ENCODE assay signal across 13 mouse cellular contexts in genomic region chr13:23564482-23564881, GRCm38 (mm10). TPM values are rescaled to one million over a fixed set of nuclear protein-coding genes. Genes with fewer than 3 reads are reported as not detected.
DNase-seq lines count a peak whose midpoint lies in the region; ATAC-seq and TF ChIP-seq lines count a peak whose summit lies in the region.
"Had no signal": no experiment of that assay in that cellular context is flagged by ENCODE, and none has a peak within 500 bp of the region (broad histone marks: within the 10 kb centered on the region; RNA-seq: fewer than 3 reads in every experiment).

No protein-coding gene starts in this region.

- 72% methylated on average over 2 of the region's 2 CpGs for WGBS in kidney, embryonic 16.5 days
- 74% methylated on average over 2 of the region's 2 CpGs for WGBS in liver, embryonic 14.5 days (ENCODE audit: insufficient replicate concordance)

- no peak overlapping the region for H3K9ac ChIP-seq in kidney, embryonic 16.5 days (replicated peaks; ENCODE audit: low read length)
- H3K9ac ChIP-seq in CH12.LX (ENCODE audit: insufficient read depth, low read depth) (0 out of 2 replicates have a peak overlapping the region, but pooled peaks have one; percentile 6), MEL (ENCODE audit: control insufficient read depth, low read depth, low read length, poor library complexity, severe bottlenecking) (no peak overlapping the region)
- no peak overlapping the region; the same call in 1 of the 2 replicates for H3K9ac ChIP-seq in liver, embryonic 14.5 days (replicated peaks)
- H3K9ac ChIP-seq: heart, embryonic 13.5 days; hindbrain, embryonic 15.5 days had no signal

- H3K27ac ChIP-seq in kidney, embryonic 16.5 days (ENCODE audit: low read length), result peak overlapping the region; percentile 100
- H3K27ac ChIP-seq in CH12.LX (ENCODE audit: insufficient read depth, low read depth) (no peak overlapping the region), MEL (ENCODE audit: control insufficient read depth, low read depth, low read length) (peak overlapping the region; percentile 100; the same call in 1 of the 2 replicates)
- H3K27ac ChIP-seq in liver, embryonic 14.5 days, result peak overlapping the region; percentile 92
- no peak overlapping the region for H3K27ac ChIP-seq in gastrocnemius, adult 2 months

- no peaks in the 10 kb centered on the region for H3K9me3 ChIP-seq in kidney, embryonic 16.5 days (ENCODE audit: low read length)
- H3K9me3 ChIP-seq in CH12.LX (replicated peaks; ENCODE audit: low read length), result no peaks in the 10 kb centered on the region
- no peaks in the 10 kb centered on the region for H3K9me3 ChIP-seq in MEL (replicated peaks; ENCODE audit: insufficient read depth, low read length)
- no peaks in the 10 kb centered on the region for H3K9me3 ChIP-seq in liver, embryonic 14.5 days (ENCODE audit: control insufficient read depth, low read length)
- H3K9me3 ChIP-seq: heart, embryonic 13.5 days; hindbrain, embryonic 15.5 days had no signal

- no peak overlapping the region for H3K4me2 ChIP-seq in kidney, embryonic 16.5 days (replicated peaks; ENCODE audit: low read depth, low read length)
- H3K4me2 ChIP-seq in CH12.LX (ENCODE audit: insufficient read depth, low read depth, poor library complexity, severe bottlenecking), result no peak overlapping the region
- no peak overlapping the region for H3K4me2 ChIP-seq in liver, embryonic 14.5 days (ENCODE audit: low read depth)
- H3K4me2 ChIP-seq: heart, embryonic 13.5 days had no signal

- no peaks in the 10 kb centered on the region for H3K27me3 ChIP-seq in kidney, embryonic 16.5 days (ENCODE audit: insufficient read depth, low read length)
- H3K27me3 ChIP-seq in CH12.LX (replicated peaks), result no peaks in the 10 kb centered on the region
- no peaks in the 10 kb centered on the region for H3K27me3 ChIP-seq in MEL (ENCODE audit: control insufficient read depth in 1 of 2, insufficient read depth in 2 of 2, low read length in 2 of 2)
- H3K27me3 ChIP-seq in liver, embryonic 14.5 days (ENCODE audit: control insufficient read depth, insufficient read depth, low read length), result no peaks in the 10 kb centered on the region
- H3K27me3 ChIP-seq: heart, embryonic 13.5 days; hindbrain, embryonic 15.5 days had no signal

- no peak for TF ChIP-seq EP300 in CH12.LX (IDR thresholded peaks at IDR 0.05; ENCODE audit: low read length)
- no peak for TF ChIP-seq EP300 in MEL (IDR thresholded peaks at IDR 0.05; ENCODE audit: low read depth in 1 of 2, low read length in 2 of 2)
- no peak for TF ChIP-seq EP300 in liver, embryonic 14.5 days (IDR thresholded peaks at IDR 0.05; ENCODE audit: low read depth)

- no peaks in the 10 kb centered on the region for H3K36me3 ChIP-seq in kidney, embryonic 16.5 days (ENCODE audit: insufficient read depth, low read length)
- H3K36me3 ChIP-seq in CH12.LX (replicated peaks in 1 of 2; ENCODE audit: control insufficient read depth in 1 of 2, insufficient read depth in 1 of 2, low read length in 1 of 2) (no peaks in the 10 kb centered on the region), MEL (ENCODE audit: control insufficient read depth in 1 of 2, insufficient read depth in 2 of 2, low read length in 2 of 2) (peaks cover 0 to 24% of the 10 kb centered on the region in 2 experiments; a peak in 2 of 4 replicates)
- no peaks in the 10 kb centered on the region for H3K36me3 ChIP-seq in liver, embryonic 14.5 days (replicated peaks; ENCODE audit: control insufficient read depth, insufficient read depth, low read depth)
- H3K36me3 ChIP-seq: heart, embryonic 13.5 days; hindbrain, embryonic 15.5 days had no signal

- DNase-seq in kidney, postnatal 4 days, result no peak
- DNase-seq in CH12.LX (ENCODE audit: extremely low read depth) (no peak), MEL (ENCODE audit: low read depth, low spot score) (no peak)
- DNase-seq in liver, embryonic 14.5 days (ENCODE audit: low read depth in 3 of 3, low spot score in 3 of 3), result no peak
- DNase-seq in thymus, postnatal 0 days (ENCODE audit: low spot score), result no peak
- DNase-seq in gastrocnemius, adult 2 months, result no peak
- DNase-seq: adrenal gland, postnatal 25 days; gastrocnemius, postnatal 14 days; spleen, adult 18-20 months had no signal

- TF ChIP-seq RAD21 in CH12.LX (IDR thresholded peaks at IDR 0.05; ENCODE audit: low read depth, low read length) (no peak), MEL (IDR thresholded peaks at IDR 0.05; ENCODE audit: low read depth, low read length) (no peak)

- TF ChIP-seq CTCF in CH12.LX (conservative IDR thresholded peaks at IDR 0.05 in 1 of 2, IDR thresholded peaks at IDR 0.05 in 1 of 2; ENCODE audit: low read depth in 2 of 2, low read length in 2 of 2) (no peak), MEL (IDR thresholded peaks at IDR 0.05 in 2 of 3, conservative IDR thresholded peaks at IDR 0.05 in 1 of 3; ENCODE audit: control insufficient read depth in 1 of 3, insufficient read depth in 1 of 3, low read depth in 2 of 3, low read length in 3 of 3, poor library complexity in 1 of 3, severe bottlenecking in 1 of 3) (no peak)
- TF ChIP-seq CTCF in liver, embryonic 14.5 days (IDR thresholded peaks at IDR 0.05; ENCODE audit: low read depth), result no peak
- TF ChIP-seq CTCF in gastrocnemius, adult 2 months (IDR thresholded peaks at IDR 0.05), result no peak

- H3K79me2 ChIP-seq in CH12.LX (replicated peaks; ENCODE audit: control insufficient read depth, extremely low read depth, insufficient read depth, poor library complexity, severe bottlenecking), result no peaks in the 10 kb centered on the region
- no peaks in the 10 kb centered on the region; the same call in 1 of the 2 replicates for H3K79me2 ChIP-seq in MEL (ENCODE audit: control insufficient read depth, insufficient read depth, low read length, poor library complexity)

- H3K4me1 ChIP-seq in kidney, embryonic 16.5 days (ENCODE audit: insufficient read depth, low read length), result peaks cover under 1% of the 10 kb centered on the region; the same call in 1 of the 2 replicates
- H3K4me1 ChIP-seq in CH12.LX (ENCODE audit: control insufficient read depth in 1 of 2, insufficient read depth in 2 of 2) (peaks cover 3 to 22% of the 10 kb centered on the region in 2 experiments; a peak in 2 of 4 replicates), MEL (ENCODE audit: control insufficient read depth in 1 of 2, insufficient read depth in 2 of 2, low read length in 2 of 2) (peaks cover 4 to 8% of the 10 kb centered on the region in 2 experiments; a peak in 3 of 4 replicates)
- H3K4me1 ChIP-seq in liver, embryonic 14.5 days (replicated peaks; ENCODE audit: control insufficient read depth in 2 of 2, insufficient read depth in 2 of 2, low read length in 1 of 2), result peaks cover 24 to 32% of the 10 kb centered on the region in 2 experiments

- TF ChIP-seq POLR2A in CH12.LX (IDR thresholded peaks at IDR 0.05; ENCODE audit: low read depth, low read length), result no peak
- TF ChIP-seq POLR2A in MEL (IDR thresholded peaks at IDR 0.05; ENCODE audit: control insufficient read depth in 1 of 2, insufficient read depth in 1 of 2, low read depth in 1 of 2, low read length in 2 of 2, poor library complexity in 1 of 2), result no peak

- dilution Hi-C loops in CH12.LX (cut with MboI; ENCODE audit: extremely low pct_ligation_motif_present, extremely low pct_unique_long_range_greater_than_20kb, low sequenced_read_pairs), result no loop called here

- intact Hi-C loops in gastrocnemius, adult 2 months (cut with DNase I), result loop anchor here (10.0 kb wide), 1 partner anchor 170 kb away; the partner anchor contains the start of gene Hist1h1c

- in situ Hi-C loops in CH12.LX (cut with MboI; ENCODE audit: low pct_ligation_motif_present, low pct_unique_long_range_greater_than_20kb, low sequenced_read_pairs), result loop anchor here (25.0 kb wide), 1 partner anchor 1827 kb away; the partner anchor contains the start of gene Hist1h4j

- ATAC-seq in kidney, embryonic 16.5 days (ENCODE audit: low FRiP score, low TSS enrichment), result no peak
- ATAC-seq in liver, embryonic 14.5 days (ENCODE audit: insufficient read depth), result no peak

- H3K4me3 ChIP-seq in kidney, embryonic 16.5 days (ENCODE audit: low read length), result no peak overlapping the region
- H3K4me3 ChIP-seq in CH12.LX (replicated peaks in 1 of 3; ENCODE audit: low read depth in 2 of 3, low read length in 2 of 3, poor library complexity in 1 of 3), result no peak overlapping the region
- no peak overlapping the region for H3K4me3 ChIP-seq in MEL (ENCODE audit: control insufficient read depth in 1 of 2, insufficient read depth in 1 of 2, low read depth in 2 of 2, low read length in 2 of 2)
- H3K4me3 ChIP-seq in liver, embryonic 14.5 days (ENCODE audit: insufficient read depth in 1 of 2, low read depth in 2 of 2, low read length in 2 of 2), result no peak overlapping the region
- H3K4me3 ChIP-seq in gastrocnemius, adult 2 months, result no peak overlapping the region
- H3K4me3 ChIP-seq: heart, embryonic 13.5 days; hindbrain, embryonic 15.5 days had no signal

RNA-seq across cellular contexts. Expression of gene Hist1h3e, which starts 2.3 kb away (rescaled TPM):
- polyA plus RNA-seq in kidney, embryonic 16.5 days (2015; fragmentation: Nextera tagmentation; extraction: Ambion mirVana), result 4.7 TPM in 2 replicates
- 1,307 and 1,484 TPM in 2 replicates for total RNA-seq in CH12.LX (2012; rRNA removed)
- 20.6 and 24.2 TPM in 2 replicates for total RNA-seq in CH12.LX (2014; rRNA removed)
- 2.2 and 3.1 TPM in 2 replicates for polyA plus RNA-seq in CH12.LX (2012; ENCODE audit: insufficient read length, low read depth)
- 1,049 and 1,400 TPM in 2 replicates for total RNA-seq in MEL (2012; rRNA removed)
- 1 to 10 TPM in 1 of 2 experiments, not detected in 1; 4.5 TPM for polyA plus RNA-seq in MEL (2012; ENCODE audit: insufficient read depth in 1 of 2, insufficient read length in 2 of 2, low read depth in 1 of 2, low replicate concordance in 2 of 2, missing spikeins in 1 of 2)
- 25.4 and 53.3 TPM in 2 replicates for polyA plus RNA-seq in liver, embryonic 14.5 days (2012; rRNA removed)
- polyA plus RNA-seq in liver, embryonic 14.5 days (2014; fragmentation: Nextera tagmentation; extraction: Ambion mirVana), result 3.9 and 5.1 TPM in 2 replicates
- 16.5 and 20.8 TPM in 2 replicates for polyA plus RNA-seq in thymus, postnatal 0 days (2015; fragmentation: Nextera tagmentation; extraction: Ambion mirVana)
- total RNA-seq in gastrocnemius, adult 2 months (2021), result 10 to 100 TPM in 1 of 2 experiments, 1 to 10 TPM in 1; 8.3 to 12.9 TPM

RNA-seq across cellular contexts. Expression of gene Hist1h2ae, which starts 6.5 kb away (rescaled TPM):
- polyA plus RNA-seq in kidney, embryonic 16.5 days (2015; fragmentation: Nextera tagmentation; extraction: Ambion mirVana), result 57.3 and 57.7 TPM in 2 replicates
- total RNA-seq in CH12.LX (2012; rRNA removed), result 648 and 652 TPM in 2 replicates
- 13.4 and 16.3 TPM in 2 replicates for total RNA-seq in CH12.LX (2014; rRNA removed)
- polyA plus RNA-seq in CH12.LX (2012; ENCODE audit: insufficient read length, low read depth), result 1.4 and 3.5 TPM in 2 replicates
- 560 and 662 TPM in 2 replicates for total RNA-seq in MEL (2012; rRNA removed)
- 1 to 10 TPM in 1 of 2 experiments, not detected in 1; 3.3 TPM for polyA plus RNA-seq in MEL (2012; ENCODE audit: insufficient read depth in 1 of 2, insufficient read length in 2 of 2, low read depth in 1 of 2, low replicate concordance in 2 of 2, missing spikeins in 1 of 2)
- 10.8 and 14.3 TPM in 2 replicates for polyA plus RNA-seq in liver, embryonic 14.5 days (2012; rRNA removed)
- polyA plus RNA-seq in liver, embryonic 14.5 days (2014; fragmentation: Nextera tagmentation; extraction: Ambion mirVana), result 150 and 151 TPM in 2 replicates
- 198 and 214 TPM in 2 replicates for polyA plus RNA-seq in thymus, postnatal 0 days (2015; fragmentation: Nextera tagmentation; extraction: Ambion mirVana)
- total RNA-seq in gastrocnemius, adult 2 months (2021), result under 1 TPM in 1 of 2 experiments, not detected in 1; 0.45 TPM

RNA-seq across cellular contexts. Expression of gene Hist1h2bg, which starts 6.7 kb away (rescaled TPM):
- 8.5 and 9.1 TPM in 2 replicates for polyA plus RNA-seq in kidney, embryonic 16.5 days (2015; fragmentation: Nextera tagmentation; extraction: Ambion mirVana)
- 2,765 and 3,252 TPM in 2 replicates for total RNA-seq in CH12.LX (2012; rRNA removed)
- 118 and 136 TPM in 2 replicates for total RNA-seq in CH12.LX (2014; rRNA removed)
- polyA plus RNA-seq in CH12.LX (2012; ENCODE audit: insufficient read length, low read depth), result 9.1 and 9.4 TPM in 2 replicates
- total RNA-seq in MEL (2012; rRNA removed), result 2,580 and 3,348 TPM in 2 replicates
- 10 to 100 TPM in 1 of 2 experiments, not detected in 1; 14.7 TPM for polyA plus RNA-seq in MEL (2012; ENCODE audit: insufficient read depth in 1 of 2, insufficient read length in 2 of 2, low read depth in 1 of 2, low replicate concordance in 2 of 2, missing spikeins in 1 of 2)
- polyA plus RNA-seq in liver, embryonic 14.5 days (2012; rRNA removed), result 42.1 and 55.9 TPM in 2 replicates
- 6.9 and 10.2 TPM in 2 replicates for polyA plus RNA-seq in liver, embryonic 14.5 days (2014; fragmentation: Nextera tagmentation; extraction: Ambion mirVana)
- 32.3 and 46.0 TPM in 2 replicates for polyA plus RNA-seq in thymus, postnatal 0 days (2015; fragmentation: Nextera tagmentation; extraction: Ambion mirVana)
- total RNA-seq in gastrocnemius, adult 2 months (2021), result 1 to 10 TPM; 2.9 to 7.6 TPM

RNA-seq across cellular contexts. Expression of gene Hist1h2bf, which starts 9.5 kb away (rescaled TPM):
- 4.3 and 4.4 TPM in 2 replicates for polyA plus RNA-seq in kidney, embryonic 16.5 days (2015; fragmentation: Nextera tagmentation; extraction: Ambion mirVana)
- total RNA-seq in CH12.LX (2012; rRNA removed), result 1,243 and 1,273 TPM in 2 replicates
- 28.3 and 50.8 TPM in 2 replicates for total RNA-seq in CH12.LX (2014; rRNA removed)
- polyA plus RNA-seq in CH12.LX (2012; ENCODE audit: insufficient read length, low read depth), result 1.7 TPM in 1 of 2 replicates, not detected in the other
- total RNA-seq in MEL (2012; rRNA removed), result 1,093 and 1,255 TPM in 2 replicates
- polyA plus RNA-seq in MEL (2012; ENCODE audit: insufficient read depth in 1 of 2, insufficient read length in 2 of 2, low read depth in 1 of 2, low replicate concordance in 2 of 2, missing spikeins in 1 of 2), result 1 to 10 TPM in 1 of 2 experiments, not detected in 1; 2.2 TPM
- polyA plus RNA-seq in liver, embryonic 14.5 days (2012; rRNA removed), result 15.9 and 35.2 TPM in 2 replicates
- 3.4 and 4.4 TPM in 2 replicates for polyA plus RNA-seq in liver, embryonic 14.5 days (2014; fragmentation: Nextera tagmentation; extraction: Ambion mirVana)
- 22.7 and 39.0 TPM in 2 replicates for polyA plus RNA-seq in thymus, postnatal 0 days (2015; fragmentation: Nextera tagmentation; extraction: Ambion mirVana)
- total RNA-seq in gastrocnemius, adult 2 months (2021), result 1 to 10 TPM; 3.6 to 3.8 TPM
- polyA plus RNA-seq: macrophage had no signal

RNA-seq across cellular contexts. Expression of gene Hist1h2ad, which starts 9.7 kb away (rescaled TPM):
- 2.5 and 3.0 TPM in 2 replicates for polyA plus RNA-seq in kidney, embryonic 16.5 days (2015; fragmentation: Nextera tagmentation; extraction: Ambion mirVana)
- 744 and 796 TPM in 2 replicates for total RNA-seq in CH12.LX (2012; rRNA removed)
- total RNA-seq in CH12.LX (2014; rRNA removed), result 9.1 and 13.2 TPM in 2 replicates
- polyA plus RNA-seq in CH12.LX (2012; ENCODE audit: insufficient read length, low read depth), result 0.53 TPM in 1 of 2 replicates, not detected in the other
- total RNA-seq in MEL (2012; rRNA removed), result 924 and 1,082 TPM in 2 replicates
- under 1 TPM in 1 of 2 experiments, not detected in 1; 0.14 TPM for polyA plus RNA-seq in MEL (2012; ENCODE audit: insufficient read depth in 1 of 2, insufficient read length in 2 of 2, low read depth in 1 of 2, low replicate concordance in 2 of 2, missing spikeins in 1 of 2)
- polyA plus RNA-seq in liver, embryonic 14.5 days (2012; rRNA removed), result 10.4 and 25.5 TPM in 2 replicates
- 4.7 and 5.1 TPM in 2 replicates for polyA plus RNA-seq in liver, embryonic 14.5 days (2014; fragmentation: Nextera tagmentation; extraction: Ambion mirVana)
- polyA plus RNA-seq in thymus, postnatal 0 days (2015; fragmentation: Nextera tagmentation; extraction: Ambion mirVana), result 7.2 and 11.3 TPM in 2 replicates
- total RNA-seq in gastrocnemius, adult 2 months (2021), result 1 to 10 TPM; 1.0 to 1.3 TPM
- polyA plus RNA-seq: hindbrain, embryonic 15.5 days; macrophage had no signal

Comparison
In these comparisons a context has a peak if more than half of its experiments do, and no peak if none do; other contexts are left out.
1. H3K27ac ChIP-seq: peak in kidney, embryonic 16.5 days (single experiment), MEL (single experiment) and liver, embryonic 14.5 days (single experiment); none in CH12.LX (single experiment) and gastrocnemius, adult 2 months (single experiment).